Mouse (Mus musculus): Measurements from ENCODE around the gene 4930447F04Rik.

Gene 4930447F04Rik

DNA sequence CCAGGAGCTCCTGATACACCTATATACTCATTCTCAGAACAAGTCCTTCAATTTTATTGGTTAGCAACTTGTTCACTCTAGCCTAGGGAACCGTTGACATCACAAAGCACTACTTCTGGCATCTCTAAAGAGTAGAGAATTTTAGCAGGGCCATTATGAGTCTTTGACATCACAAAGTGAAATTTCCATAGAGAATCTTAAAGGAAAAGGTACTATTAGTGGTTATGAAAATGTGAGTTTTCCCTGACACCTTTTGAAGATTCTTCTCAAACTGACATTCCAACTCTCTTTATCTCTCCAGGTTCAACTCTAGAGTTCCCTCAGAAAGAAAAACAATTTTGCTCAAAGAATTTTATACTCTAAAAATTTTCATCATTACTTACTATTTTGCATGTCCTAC is at the start of gene 4930447F04Rik:
TSS of gene 4930447F04Rik (minus strand) at position 101 of the 400 bp plus-strand sequence.
- no peak for DNase-seq (ENCODE audit: low spot score in 2 of 2)
